Mouse (Mus musculus): ENCODE measurements around the gene Myo1e.

The Myo1e gene

DNA sequence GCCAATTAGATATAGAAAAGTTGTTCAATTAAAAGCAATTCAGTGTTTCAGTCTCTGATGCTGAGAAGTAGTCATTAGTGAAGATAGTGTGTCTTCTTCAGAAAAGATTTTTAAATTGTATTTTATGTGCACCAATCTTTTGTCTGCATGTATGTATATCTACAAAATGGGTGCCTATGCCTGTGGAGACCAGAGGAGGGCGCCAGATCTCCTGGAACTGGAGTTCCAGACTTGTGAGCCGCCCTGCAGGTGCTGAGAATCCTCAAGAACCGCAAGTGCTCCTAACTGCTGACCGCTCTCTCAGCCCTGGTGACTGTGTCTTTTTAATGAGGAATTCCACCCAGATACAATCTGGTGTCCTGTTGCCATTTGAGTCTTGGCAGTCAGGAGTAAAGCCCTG lies 76.0 kb downstream of the Myo1e start:
- DNase-seq (ENCODE audit: low spot score in 2 of 2), result no peak

DNA sequence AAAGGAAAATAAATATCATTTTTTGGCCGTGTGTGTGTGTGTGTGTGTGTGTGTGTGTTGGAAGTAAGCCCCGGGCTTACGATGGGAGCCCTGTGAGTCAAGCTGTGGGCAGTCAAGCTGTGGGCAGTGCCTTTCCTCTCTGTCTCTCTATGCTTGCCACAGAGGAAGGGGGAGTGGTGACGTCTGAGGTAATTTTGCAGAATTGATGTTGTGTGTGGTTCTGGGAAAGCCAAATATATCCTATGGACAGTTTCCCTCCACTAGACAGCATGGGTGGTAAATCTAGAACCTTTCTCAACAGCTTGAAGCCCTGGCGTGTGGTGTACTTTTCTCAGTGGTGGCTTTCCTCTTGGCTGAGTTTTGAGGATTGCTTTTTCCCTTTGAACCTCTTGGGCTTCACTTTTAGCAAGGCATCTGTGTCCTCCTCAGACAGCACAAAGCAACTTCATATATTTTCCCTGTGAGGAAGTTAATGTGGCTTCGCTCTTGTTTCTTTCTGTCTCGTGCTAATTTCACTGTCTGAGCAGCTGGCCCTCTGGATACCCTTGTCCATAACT lies 77.5 kb downstream of the Myo1e start:
- DNase-seq (ENCODE audit: low spot score in 2 of 2), result no peak

DNA sequence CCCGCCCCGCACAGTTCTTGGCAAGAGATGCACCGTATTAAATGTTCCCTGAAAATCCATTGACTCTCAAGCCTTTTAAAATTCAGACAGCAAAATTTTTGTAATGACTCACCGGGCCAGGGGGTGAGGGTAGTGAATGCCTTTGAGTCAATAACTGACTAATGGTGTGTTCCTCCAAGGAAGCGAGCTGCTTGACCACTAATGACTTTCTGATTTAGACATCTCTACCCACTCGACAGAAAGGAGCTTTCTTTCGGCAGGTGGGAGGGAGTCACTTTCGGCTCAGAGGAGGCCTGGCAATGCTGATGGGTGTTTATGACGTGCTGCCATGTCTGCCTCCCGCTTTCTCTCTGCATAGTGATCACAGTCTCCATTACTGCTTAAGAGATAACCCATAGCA lies 83.6 kb downstream of the Myo1e start:
- DNase-seq (ENCODE audit: low spot score in 2 of 2), result no peak

- DNase-seq (ENCODE audit: low spot score in 2 of 2), result no peak
Measured at GRCm38 (mm10) chr9:70296916-70297315, 89.8 kb downstream of the Myo1e start.

DNA sequence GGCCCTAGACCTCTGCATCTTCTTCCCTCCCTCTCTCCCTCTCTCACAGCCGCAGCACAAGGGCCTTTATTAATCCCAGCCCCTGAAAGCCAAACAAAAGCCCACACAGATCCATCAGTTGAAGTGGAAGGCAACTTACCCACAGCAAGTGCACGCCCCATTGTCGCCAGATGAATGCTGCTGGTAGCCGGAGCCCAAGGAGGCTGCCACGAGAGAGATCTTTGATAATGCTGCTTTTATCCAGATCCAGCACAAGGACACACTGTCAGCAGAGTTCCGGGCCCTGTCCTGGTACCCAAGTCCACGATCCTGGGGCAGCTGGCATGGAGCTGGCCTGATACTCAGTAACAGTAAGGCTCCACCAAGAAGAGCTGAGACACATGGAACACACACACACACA lies 91.1 kb downstream of the Myo1e start:
- no peak for DNase-seq (ENCODE audit: low spot score in 2 of 2)

- DNase-seq (ENCODE audit: low spot score in 2 of 2), result no peak
Measured at GRCm38 (mm10) chr9:70300705-70301104, 93.6 kb downstream of the Myo1e start.

DNA sequence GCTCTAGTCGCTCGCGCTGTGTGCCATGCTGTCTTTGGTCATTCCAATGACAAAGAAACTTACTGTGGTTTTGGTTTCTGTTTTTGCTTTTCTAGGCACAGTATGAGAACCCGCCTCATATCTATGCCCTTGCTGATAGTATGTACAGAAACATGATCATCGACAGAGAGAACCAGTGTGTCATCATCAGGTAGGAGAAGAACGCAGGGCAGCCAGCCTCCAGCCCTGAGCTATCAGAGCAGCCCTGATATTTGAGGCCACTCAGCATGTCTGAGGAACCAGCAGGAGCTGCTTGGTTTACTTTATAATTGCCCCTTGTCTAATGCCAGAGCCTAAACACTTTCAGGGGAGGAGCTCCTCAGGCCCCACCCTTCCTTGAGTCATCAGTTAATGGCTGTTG lies 94.4 kb downstream of the Myo1e start:
- no peak for DNase-seq (ENCODE audit: low spot score in 2 of 2)

DNA sequence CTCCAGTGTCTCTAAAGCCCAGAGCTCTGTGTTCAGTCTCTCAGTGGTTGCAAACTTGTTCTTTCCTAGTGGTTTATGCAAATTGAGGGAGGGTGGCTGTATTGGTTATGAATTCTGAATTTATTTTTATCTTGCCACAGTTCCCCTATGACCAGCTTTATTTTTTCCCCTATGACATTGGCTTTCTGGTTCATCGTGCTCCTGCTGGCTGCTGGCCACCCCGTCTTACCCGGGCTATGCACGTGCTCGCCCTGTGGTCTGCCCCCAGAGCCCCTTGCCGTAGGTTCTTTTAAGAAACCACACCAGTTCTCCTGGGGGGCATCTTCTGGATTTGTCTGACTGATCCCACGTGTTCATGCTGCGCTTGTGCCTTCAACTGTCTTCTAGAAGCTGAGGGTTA lies 97.8 kb downstream of the Myo1e start:
- DNase-seq (ENCODE audit: low spot score in 2 of 2), result no peak

- DNase-seq (ENCODE audit: low spot score in 2 of 2), result no peak
Measured at GRCm38 (mm10) chr9:70310046-70310445, 102.9 kb downstream of the Myo1e start.

GRCm38 (mm10) chr9:70314019-70314418 lies 106.9 kb downstream of the Myo1e start:
- DNase-seq (ENCODE audit: low spot score in 2 of 2), result no peak

DNA sequence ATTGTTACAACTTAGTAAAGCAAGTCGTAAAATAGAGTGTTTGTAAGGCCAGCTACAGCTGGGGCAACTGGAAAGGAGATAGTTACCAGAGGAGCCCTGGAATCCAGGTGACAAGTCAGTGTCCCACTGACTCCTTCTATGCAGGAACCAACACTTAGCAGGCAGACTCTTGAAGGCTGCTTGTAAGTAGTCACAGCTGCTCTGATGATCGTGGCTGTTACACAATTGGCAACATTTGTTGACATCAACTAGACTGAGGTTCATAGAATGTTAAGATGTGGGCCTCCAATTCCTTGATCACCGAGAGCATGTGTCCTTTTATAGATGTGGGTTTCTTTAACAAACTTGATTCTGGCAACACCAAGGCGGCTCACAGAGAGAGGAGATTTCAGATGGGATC lies 108.0 kb downstream of the Myo1e start:
- no peak for DNase-seq (ENCODE audit: low spot score in 2 of 2)

GRCm38 (mm10) chr9:70318601-70319000 lies 111.5 kb downstream of the Myo1e start:
- no peak for DNase-seq (ENCODE audit: low spot score in 2 of 2)

GRCm38 (mm10) chr9:70324336-70324735 lies 117.2 kb downstream of the Myo1e start:
- DNase-seq (ENCODE audit: low spot score in 2 of 2), result no peak

- DNase-seq (ENCODE audit: low spot score in 2 of 2), result no peak
Measured at GRCm38 (mm10) chr9:70325880-70326595, 118.9 kb downstream of the Myo1e start.

GRCm38 (mm10) chr9:70328193-70328841 lies 121.2 kb downstream of the Myo1e start:
- DNase-seq (ENCODE audit: low spot score in 2 of 2), result no peak

- DNase-seq (ENCODE audit: low spot score in 2 of 2), result no peak
Measured at GRCm38 (mm10) chr9:70331727-70332335, 124.7 kb downstream of the Myo1e start.

GRCm38 (mm10) chr9:70338391-70338790 lies 131.2 kb downstream of the Myo1e start:
- no peak for DNase-seq (ENCODE audit: low spot score in 2 of 2)

DNA sequence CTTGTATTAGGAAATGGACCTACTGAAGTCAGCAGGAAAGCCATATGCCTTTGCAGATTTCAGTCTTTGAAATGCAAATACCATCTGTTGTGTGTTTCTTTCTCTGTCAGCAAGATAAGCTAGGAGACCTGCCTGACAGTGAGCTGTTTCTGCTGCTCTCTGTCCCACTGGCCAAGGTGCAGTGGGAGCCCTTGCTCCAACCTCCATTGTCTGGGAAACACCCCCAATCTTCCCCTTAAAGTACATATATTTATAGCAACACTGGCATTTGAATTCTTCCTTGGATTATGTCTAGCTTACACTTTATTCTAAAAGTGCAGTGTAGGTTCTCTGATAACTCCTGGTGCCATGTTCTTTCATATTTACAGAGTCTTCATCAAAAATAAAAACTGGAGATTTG lies 131.7 kb downstream of the Myo1e start:
- no peak for DNase-seq (ENCODE audit: low spot score in 2 of 2)

- no peak for DNase-seq (ENCODE audit: low spot score in 2 of 2)
Measured at GRCm38 (mm10) chr9:70349274-70349673, 142.1 kb downstream of the Myo1e start.

- DNase-seq (ENCODE audit: low spot score in 2 of 2), result no peak
Measured at GRCm38 (mm10) chr9:70351570-70352277, 144.6 kb downstream of the Myo1e start.

- DNase-seq (ENCODE audit: low spot score in 2 of 2), result no peak
Measured at GRCm38 (mm10) chr9:70356254-70356653, 149.1 kb downstream of the Myo1e start.
